Mouse (Mus musculus) liver, postnatal 0 days (tissue): Measurements from ENCODE around the gene Dgkq.
A peak's percentile ranks its signal among the peaks of the same experiment; 100 is the strongest.

Experiments used
- CTCF ChIP-seq: sonication (generic); IDR thresholded peaks from 2 replicates; pipeline ENCODE4 v1.5.1; 2016; ENCODE audit warnings: antibody characterized with exemption, low read depth
- EP300 ChIP-seq: IDR thresholded peaks from 2 replicates; pipeline ENCODE4 v1.6.1; 2016; ENCODE audit warnings: antibody characterized with exemption, low read depth, mild to moderate bottlenecking

GRCm38 (mm10) chr5:108679909-108680308 is 10.4 kb upstream of the Dgkq start:
- TF ChIP-seq CTCF (peak; percentile 69), EP300 (no peak)
